Mouse (Mus musculus) heart, adult 2 months (tissue): Measurements from ENCODE around the gene Ndufb8. TPM values are rescaled to one million over a fixed set of nuclear protein-coding genes. Genes with fewer than 3 reads are reported as not detected.

Source experiments
- DNase-seq, 2 experiments: peaks; one replicate each; pipeline ENCODE4 v3.0.0; 2021
- H3K27ac ChIP-seq: fragments of 200-600 bp; 2 replicates; pipeline ENCODE4 v1.8.1; 2022
- H3K27me3 ChIP-seq: fragments of 200-500 bp; 2 replicates; pipeline ENCODE4 v1.6.1; 2012; ENCODE audit warnings: mild to moderate bottlenecking, low read length, inconsistent platforms, mixed read lengths; ENCODE audit not compliant: control insufficient read depth, insufficient read depth
- H3K36me3 ChIP-seq: fragments of 200-500 bp; 2 replicates; pipeline ENCODE4 v1.6.1; 2012; ENCODE audit warnings: low read length, inconsistent platforms; ENCODE audit not compliant: control insufficient read depth, insufficient read depth
- H3K4me1 ChIP-seq: fragments of 200-500 bp; 2 replicates; pipeline ENCODE4 v1.6.1; 2011; ENCODE audit warnings: low read length; ENCODE audit not compliant: control insufficient read depth, insufficient read depth
- H3K4me3 ChIP-seq: fragments of 200-600 bp; 2 replicates; pipeline ENCODE4 v1.8.1; 2022
- H3K79me2 ChIP-seq: fragments of 200-500 bp; replicated peaks from 2 replicates; pipeline ENCODE4 v1.6.1; 2012; ENCODE audit warnings: mild to moderate bottlenecking, inconsistent platforms, low read length, moderate library complexity, mixed read lengths; ENCODE audit not compliant: control insufficient read depth, insufficient read depth
- H3K9ac ChIP-seq: fragments of 200-500 bp; 2 replicates; pipeline ENCODE4 v1.6.1; 2012; ENCODE audit warnings: low read depth, mild to moderate bottlenecking, control low read depth, inconsistent platforms, low read length, mixed read lengths
- CTCF ChIP-seq: fragments of 200-600 bp; IDR thresholded peaks from 2 replicates; pipeline ENCODE4 v1.8.1; 2022; ENCODE audit warnings: antibody characterized with exemption, mild to moderate bottlenecking, moderate library complexity
- EP300 ChIP-seq: fragments of 200-500 bp; IDR thresholded peaks from 2 replicates; pipeline ENCODE4 v1.6.1; 2011; ENCODE audit warnings: low read depth, low read length, control low read depth; ENCODE audit not compliant: insufficient read depth
- POLR2A ChIP-seq: fragments of 200-500 bp; IDR thresholded peaks from 2 replicates; pipeline ENCODE4 v1.6.1; 2011; ENCODE audit warnings: mild to moderate bottlenecking, low read depth, low read length, control low read depth; ENCODE audit not compliant: insufficient read depth
- WGBS: fragments of 180-500 bp; shearing (Covaris S2); methylation state at CpG from one replicate; pipeline ENCODE4 v1.1.7; 2018; 5-methylcytosine and 5-hydroxymethylcytosine counted together
- intact Hi-C: fragments of 180-260 bp; cut with DNase I; formaldehyde crosslinking; loops from one replicate; pipeline ENCODE4 v1.15.1; 2025
- polyA plus RNA-seq: library from polyadenylated mRNA; depleted of rRNA; stranded (reverse); fragments of >200 nt; gene quantifications from 2 replicates; pipeline ENCODE4 v1.2.3, GENCODE M21; 2012
- total RNA-seq, 2 experiments: library from RNA; stranded (reverse); gene quantifications; 2 replicates each; pipeline ENCODE4 v1.2.3; 2021

Ndufb8 gene
- total and polyA plus RNA-seq, 3 experiments = 1,693 to 2,415 (median 1,987) TPM

- peaks cover 2% of the 10 kb centered on the region; the same call in 1 of the 2 replicates for H3K4me1 ChIP-seq
- WGBS = 33% methylated on average over 7 of the region's 7 CpGs
- TF ChIP-seq POLR2A = no peak
- TF ChIP-seq CTCF = no peak
- no peak for TF ChIP-seq EP300
- H3K27ac ChIP-seq = no peak overlapping the region
- H3K36me3 ChIP-seq = no peaks in the 10 kb centered on the region
- H3K9ac ChIP-seq = no peak overlapping the region
- H3K27me3 ChIP-seq = peaks cover 9% of the 10 kb centered on the region
- intact Hi-C loops = no loop called here
- no peaks in the 10 kb centered on the region for H3K79me2 ChIP-seq
- DNase-seq = no peak
- H3K4me3 ChIP-seq = no peak overlapping the region
Observed at GRCm38 (mm10) chr19:44513921-44514482, 41.2 kb downstream of the Ndufb8 start.

- Histone ChIP-seq H3K79me2 (no peaks in the 10 kb centered on the region), H3K27ac (no peak overlapping the region), H3K27me3 (peaks cover 9% of the 10 kb centered on the region), H3K9ac (no peak overlapping the region), H3K4me1 (peaks cover 2% of the 10 kb centered on the region; the same call in 1 of the 2 replicates), H3K4me3 (no peak overlapping the region), H3K36me3 (no peaks in the 10 kb centered on the region)
- no peak for DNase-seq
- 47% methylated on average over 11 of the region's 11 CpGs for WGBS
- intact Hi-C loops = no loop called here
- TF ChIP-seq POLR2A = no peak
- TF ChIP-seq EP300 = no peak
- no peak for TF ChIP-seq CTCF
Observed at GRCm38 (mm10) chr19:44513054-44513833, 42.0 kb downstream of the Ndufb8 start.

GRCm38 (mm10) chr19:44512601-44513000, 42.6 kb downstream of the Ndufb8 start:
- 50% methylated on average over 5 of the region's 5 CpGs for WGBS
- no peak for TF ChIP-seq CTCF
- no peak for TF ChIP-seq EP300
- no peak for TF ChIP-seq POLR2A
- Histone ChIP-seq H3K27ac (no peak overlapping the region), H3K4me1 (peaks cover 2% of the 10 kb centered on the region; the same call in 1 of the 2 replicates), H3K4me3 (no peak overlapping the region), H3K36me3 (no peaks in the 10 kb centered on the region), H3K79me2 (no peaks in the 10 kb centered on the region), H3K9ac (no peak overlapping the region), H3K27me3 (peaks cover 9% of the 10 kb centered on the region)
- no peak for DNase-seq
- intact Hi-C loops = no loop called here

- peaks cover 9% of the 10 kb centered on the region for H3K27me3 ChIP-seq
- 2% methylated on average over 66 of the region's 66 CpGs for WGBS
- no peak overlapping the region for H3K27ac ChIP-seq
- H3K4me1 ChIP-seq = peaks cover 2% of the 10 kb centered on the region; the same call in 1 of the 2 replicates
- no peak overlapping the region; the same call in 1 of the 2 replicates for H3K9ac ChIP-seq
- H3K36me3 ChIP-seq = no peaks in the 10 kb centered on the region
- H3K4me3 ChIP-seq = peak overlapping the region; percentile 43
- DNase-seq = peak; percentile 26 to 46
- intact Hi-C loops = no loop called here
- no peaks in the 10 kb centered on the region for H3K79me2 ChIP-seq
- TF ChIP-seq POLR2A = no peak
- TF ChIP-seq EP300 = no peak
- TF ChIP-seq CTCF = peak; percentile 30
Observed at GRCm38 (mm10) chr19:44511451-44512231, 43.6 kb downstream of the Ndufb8 start.

- Histone ChIP-seq H3K9ac (no peak overlapping the region), H3K79me2 (no peaks in the 10 kb centered on the region), H3K4me3 (no peak overlapping the region), H3K36me3 (no peaks in the 10 kb centered on the region), H3K27ac (no peak overlapping the region), H3K4me1 (peaks cover 2% of the 10 kb centered on the region; the same call in 1 of the 2 replicates), H3K27me3 (peaks cover 9% of the 10 kb centered on the region)
- 7% methylated on average over 12 of the region's 12 CpGs for WGBS
- intact Hi-C loops = no loop called here
- TF ChIP-seq POLR2A = no peak
- TF ChIP-seq CTCF = no peak
- no peak for TF ChIP-seq EP300
- DNase-seq = no peak
Observed at GRCm38 (mm10) chr19:44510534-44511175, 44.6 kb downstream of the Ndufb8 start.
